Mouse (Mus musculus) embryo, embryonic 10.5 days (tissue): ENCODE results near the gene Ten1.
A peak's percentile ranks its signal among the peaks of the same experiment; 100 is the strongest.

ENCODE experiments used
- DNase-seq: peaks from one replicate; pipeline ENCODE4 v3.0.0-alpha.2; 2015; ENCODE audit warnings: low spot score

Ten1 gene

DNA sequence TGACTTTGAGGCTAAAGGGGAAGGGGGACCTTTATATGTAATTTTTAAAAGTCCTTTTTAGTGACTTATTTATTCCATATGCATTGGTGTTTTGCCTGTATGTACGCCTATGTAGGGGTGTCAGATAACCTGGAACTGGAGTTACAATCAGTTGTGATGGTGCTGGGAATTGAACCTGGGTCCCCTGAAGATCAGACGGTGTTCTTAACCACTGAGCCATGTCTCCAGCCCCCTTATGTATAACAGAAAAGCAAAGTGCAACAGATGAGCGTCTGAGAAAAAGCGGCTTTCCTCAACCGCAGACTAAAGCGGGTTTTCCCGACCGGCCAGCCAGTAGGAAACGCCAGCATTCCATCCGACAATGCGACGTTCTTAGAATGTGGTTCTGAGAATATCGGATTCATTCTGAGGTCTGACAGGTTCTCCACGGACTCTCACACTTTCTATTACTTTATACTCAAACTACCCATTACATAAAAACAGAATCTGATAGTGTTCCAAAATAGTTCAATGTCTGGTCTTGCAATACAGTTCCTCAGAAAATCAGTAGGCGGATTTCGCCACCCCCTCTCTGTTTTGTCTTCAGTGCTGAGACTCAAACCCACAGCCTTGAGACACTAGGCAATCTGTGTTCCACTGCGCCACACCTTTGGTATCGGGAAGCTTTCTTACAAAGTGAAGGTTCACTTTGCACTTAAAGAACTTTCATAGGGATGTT, 1.6 kb upstream of the Ten1 start:
- DNase-seq = no peak

DNA sequence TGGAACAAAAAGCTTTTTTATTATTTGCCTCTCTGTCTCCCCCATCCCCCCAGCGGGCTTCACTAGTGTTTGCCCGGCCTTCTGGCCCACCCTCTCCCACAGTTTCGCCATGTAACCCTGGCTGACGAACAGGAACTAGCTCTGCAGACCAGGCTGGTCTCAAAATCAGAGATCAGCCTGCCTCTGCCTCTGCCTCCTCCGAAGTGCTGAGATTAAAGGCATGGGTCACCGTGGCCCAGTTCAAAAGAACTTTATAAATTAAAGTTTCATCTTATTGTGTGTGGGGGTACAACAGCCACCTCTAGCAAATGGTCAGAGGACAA, 1.1 kb upstream of the Ten1 start:
- DNase-seq = no peak

DNA sequence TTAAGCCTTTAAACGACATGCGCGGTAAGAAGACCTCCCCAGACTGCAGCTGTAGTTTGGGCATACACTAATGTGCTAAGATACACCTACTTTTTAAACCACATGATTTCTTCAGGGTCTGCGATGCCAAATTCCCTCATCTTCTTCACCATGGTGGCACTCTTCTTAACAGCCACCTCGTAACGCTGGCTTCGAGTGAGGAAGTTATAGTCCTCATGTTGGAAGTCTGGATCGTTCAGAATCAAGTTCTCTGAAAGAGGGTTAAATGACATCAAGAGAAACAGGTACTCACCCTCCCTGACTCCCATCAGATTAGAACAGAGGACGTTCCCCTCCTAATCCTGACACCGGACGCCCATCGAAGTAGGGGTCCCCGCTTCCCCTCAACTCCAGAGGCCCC, 523 bp upstream of the Ten1 start:
- peak; percentile 17 for DNase-seq

DNA sequence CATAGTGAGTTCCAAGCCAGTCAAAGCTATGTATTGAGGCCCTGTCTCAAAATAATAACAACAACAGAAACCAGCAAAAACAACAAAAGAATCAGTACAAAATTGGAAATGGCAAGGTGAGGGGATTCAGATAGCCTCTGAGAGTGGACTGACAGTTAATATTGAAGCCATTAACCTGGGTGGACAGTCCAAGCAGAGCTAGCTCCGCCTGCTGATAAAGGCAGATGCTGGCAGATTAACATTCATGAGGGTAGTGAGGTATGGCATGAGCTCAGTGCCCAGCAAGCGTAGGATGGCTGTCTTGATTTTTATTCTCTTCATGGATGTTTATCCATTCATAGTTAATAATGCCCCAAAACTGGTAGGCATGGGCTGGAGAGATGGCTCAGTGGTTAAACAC, 2.5 kb downstream of the Ten1 start:
- no peak for DNase-seq

DNA sequence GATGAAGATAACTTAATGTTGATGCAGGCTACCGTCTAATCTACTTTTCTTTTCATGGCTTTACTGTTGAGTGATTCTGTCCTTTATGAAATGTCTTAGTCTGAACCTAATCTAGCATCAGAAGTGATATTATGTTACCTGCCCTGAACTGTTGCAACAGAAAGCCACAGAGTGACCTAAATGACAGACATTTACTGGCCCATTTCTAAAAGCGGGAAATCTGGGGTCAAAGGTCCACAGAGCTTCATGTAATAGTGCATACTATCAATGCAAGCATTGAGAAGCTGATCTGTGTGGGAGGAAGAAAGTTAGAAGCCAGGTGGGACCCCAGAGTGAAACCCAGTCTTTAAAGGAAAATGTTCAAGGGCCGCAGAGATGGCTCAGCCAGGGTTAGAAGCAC, 4.5 kb downstream of the Ten1 start:
- no peak for DNase-seq

DNA sequence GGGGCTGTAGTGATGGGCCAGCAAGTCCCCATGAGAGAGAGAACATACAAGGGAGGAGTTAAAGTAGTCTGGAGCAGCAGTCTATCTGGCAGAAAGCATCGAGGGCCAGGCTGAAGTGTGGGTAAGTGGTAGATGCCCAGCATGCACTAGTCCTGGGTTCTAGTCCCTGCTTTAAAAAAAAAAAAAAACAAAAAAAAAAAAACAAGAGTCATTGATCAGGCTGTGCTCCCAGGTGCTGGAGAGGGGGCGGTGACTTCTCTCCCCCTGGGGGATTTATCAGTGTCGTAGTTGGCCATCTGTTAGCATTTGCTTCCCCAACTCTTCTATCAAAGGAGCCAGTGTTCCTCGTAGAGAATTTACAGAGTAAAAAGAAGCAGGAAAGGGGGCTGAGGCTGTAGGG, 8.0 kb downstream of the Ten1 start:
- DNase-seq = no peak

DNA sequence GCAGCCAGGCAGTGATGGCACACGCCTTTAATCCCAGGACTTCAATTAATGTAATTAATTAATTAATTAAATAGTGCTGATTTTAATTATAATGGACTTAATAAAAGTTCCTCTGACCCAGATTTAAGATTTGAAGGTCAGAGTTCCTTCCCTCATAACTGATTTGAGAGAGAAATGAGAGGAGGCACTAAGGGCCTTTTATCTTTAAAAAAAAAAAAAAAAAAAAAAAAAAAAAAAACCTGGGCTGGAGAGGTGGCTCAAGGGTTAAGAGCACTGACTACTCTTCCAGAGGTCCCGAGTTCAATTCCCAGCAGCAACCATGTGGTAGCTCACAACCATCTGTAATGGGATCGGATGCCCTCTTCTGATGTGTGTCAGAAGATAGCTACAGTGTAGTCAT, 10.0 kb downstream of the Ten1 start:
- DNase-seq = no peak

DNA sequence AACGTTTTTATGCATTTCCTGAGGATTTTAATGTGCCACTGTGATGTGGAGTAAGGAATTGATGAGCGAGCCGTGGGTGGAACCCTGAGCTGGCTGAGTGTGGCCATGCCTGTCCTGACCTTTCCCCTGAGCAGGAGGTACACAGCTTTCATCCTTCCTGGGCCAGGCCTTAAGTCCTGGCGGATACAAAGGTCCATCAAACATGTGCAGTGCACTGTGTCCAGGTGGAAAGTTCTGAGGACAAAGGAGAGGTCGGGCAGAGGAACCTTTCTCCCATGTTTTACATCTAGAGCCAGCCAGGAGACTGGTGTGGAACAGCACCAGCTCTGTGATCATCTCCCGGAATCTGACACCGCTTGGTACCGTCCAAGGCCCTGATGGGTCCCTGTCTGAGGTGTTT, 10.6 kb downstream of the Ten1 start:
- DNase-seq = no peak

DNA sequence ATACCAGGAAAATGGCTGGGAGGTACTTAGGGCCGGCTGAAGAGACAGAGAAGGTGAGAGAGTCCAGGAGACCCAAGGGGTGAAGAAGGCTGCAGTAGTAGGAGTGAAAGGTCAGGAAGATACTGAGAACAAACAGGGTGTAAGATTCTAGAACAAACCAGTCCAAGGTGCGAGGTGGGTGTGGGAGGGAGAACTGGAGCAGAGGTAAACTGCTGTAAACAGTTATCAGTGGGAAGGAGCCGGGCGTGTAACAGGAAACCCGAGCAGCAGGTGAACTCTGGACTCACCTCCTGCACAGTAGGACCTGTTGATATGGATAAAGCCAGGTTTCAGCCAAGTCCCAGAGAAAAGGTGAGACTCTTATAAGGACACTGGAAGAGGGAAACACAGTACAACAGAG, 12.0 kb downstream of the Ten1 start:
- no peak for DNase-seq

DNA sequence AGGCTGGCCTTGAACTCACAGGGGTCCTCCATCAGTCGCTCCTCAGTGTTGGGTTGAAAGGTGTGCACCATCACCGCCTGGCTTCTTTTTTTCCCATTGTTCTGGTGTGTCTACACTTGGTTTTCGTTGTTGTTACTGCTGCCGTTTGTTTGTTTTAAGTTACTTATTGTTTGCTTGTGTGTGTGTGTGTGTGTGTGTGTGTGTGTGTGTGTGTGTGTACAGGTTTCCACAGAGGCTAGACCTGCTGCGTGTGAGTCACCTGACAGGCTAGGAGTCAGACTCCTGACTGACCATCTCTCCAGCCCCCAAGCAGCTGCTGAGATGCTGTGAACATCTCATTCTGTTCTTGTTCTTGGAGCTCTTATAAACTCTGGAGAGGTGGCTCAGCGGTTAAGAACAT, 14.2 kb downstream of the Ten1 start:
- no peak for DNase-seq

DNA sequence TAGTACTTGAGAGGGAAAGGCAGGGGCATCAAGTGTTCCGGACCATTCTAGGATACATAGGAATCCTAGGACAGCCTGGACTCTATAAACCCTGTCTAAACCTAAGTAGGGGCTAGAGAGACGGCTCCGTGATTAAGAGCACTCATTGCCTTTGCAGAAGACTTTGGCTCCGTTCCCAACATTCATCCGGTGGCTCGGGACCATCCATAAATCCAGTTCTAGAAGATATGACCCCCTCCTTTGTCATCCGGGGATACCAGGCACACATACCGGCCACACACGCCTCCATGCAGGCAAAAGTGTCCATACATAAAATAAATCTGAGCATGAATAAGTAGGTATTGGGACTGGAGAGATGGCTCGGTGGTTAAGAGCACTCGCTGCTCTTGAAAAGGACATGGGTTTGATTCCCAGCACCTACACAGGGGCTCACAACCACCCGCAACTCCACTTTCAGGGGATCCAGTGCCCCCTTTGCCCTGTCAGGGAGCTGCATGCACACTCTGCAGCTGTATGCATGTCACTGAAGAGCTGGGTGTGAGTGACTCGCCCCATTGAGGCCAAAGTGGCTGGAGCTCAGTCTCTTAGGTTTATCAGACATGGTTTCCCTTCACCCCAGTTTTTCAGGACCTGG, 15.3 kb downstream of the Ten1 start:
- no peak for DNase-seq

DNA sequence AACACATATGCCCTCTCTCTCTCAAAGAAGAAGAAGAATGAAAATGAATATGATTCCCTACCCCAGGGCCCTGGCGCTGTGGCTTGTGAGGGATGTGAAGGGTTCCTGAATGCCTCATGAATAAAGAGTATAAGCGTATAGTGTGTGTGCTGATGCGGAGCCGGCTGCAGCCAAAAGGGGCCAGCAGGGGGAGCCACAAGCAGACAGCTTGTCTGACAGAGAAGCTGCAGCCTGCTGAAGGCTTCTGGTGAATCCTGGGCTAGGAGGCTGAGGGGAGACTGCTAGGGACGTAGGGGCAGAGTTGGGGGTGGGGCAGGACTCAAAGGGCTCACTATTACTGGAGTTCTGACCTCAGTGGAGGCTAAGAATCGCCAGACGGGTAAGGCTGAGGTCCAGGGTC, 16.5 kb downstream of the Ten1 start:
- DNase-seq = peak; percentile 31

DNA sequence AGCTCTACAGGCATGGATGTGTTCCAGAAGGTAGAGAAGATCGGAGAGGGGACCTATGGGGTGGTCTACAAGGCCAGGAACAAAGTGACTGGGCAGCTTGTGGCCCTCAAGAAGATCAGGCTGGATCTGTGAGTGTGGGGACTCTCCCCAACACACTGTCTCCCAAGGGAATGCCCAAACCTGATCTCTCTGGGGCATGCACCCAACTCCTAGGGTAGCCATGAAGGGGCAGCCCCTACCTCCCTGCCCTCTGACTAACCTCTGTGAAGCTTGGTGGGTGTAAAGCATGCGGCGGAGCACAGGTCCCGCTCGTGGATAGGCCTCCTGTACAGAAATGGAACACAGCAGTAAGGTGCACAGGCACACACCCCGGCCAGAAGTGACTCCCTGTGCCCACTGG, 17.3 kb downstream of the Ten1 start:
- no peak for DNase-seq

DNA sequence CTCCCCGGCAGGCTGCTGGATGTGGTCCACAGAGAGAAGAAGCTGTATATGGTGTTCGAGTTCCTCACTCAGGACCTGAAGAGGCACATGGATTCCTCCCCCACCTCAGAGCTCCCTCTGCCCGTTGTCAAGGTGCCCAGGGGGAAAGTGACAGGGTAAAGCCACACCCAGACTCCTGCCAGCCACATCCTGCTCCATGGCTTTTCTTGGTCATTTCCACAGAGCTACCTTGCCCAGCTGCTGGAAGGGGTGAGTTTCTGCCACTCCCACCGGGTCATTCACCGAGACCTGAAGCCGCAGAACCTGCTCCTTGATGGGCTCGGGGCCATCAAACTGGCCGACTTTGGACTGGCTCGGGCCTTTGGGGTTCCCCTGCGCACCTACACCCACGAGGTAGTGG, 17.9 kb downstream of the Ten1 start:
- DNase-seq = no peak

DNA sequence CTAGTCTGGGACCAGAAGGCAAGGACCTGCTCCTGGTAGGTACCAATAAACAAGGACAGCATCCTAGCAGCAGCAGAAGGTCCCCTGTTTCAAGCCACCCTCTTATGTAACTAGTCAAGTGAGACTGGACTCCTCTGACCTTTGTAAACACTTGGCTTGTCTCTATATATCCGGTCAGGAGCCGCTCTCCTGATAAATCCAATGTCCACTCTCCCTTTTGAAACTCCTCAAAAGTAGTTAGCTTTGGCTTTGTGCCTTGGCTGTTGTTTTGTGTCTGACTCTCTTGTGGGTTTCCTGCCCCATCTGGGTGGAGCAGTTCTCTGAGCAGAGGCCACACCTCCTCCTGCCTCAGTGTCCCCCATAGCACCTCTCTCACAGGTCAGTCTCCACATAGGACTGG, 19.6 kb downstream of the Ten1 start:
- no peak for DNase-seq

DNA sequence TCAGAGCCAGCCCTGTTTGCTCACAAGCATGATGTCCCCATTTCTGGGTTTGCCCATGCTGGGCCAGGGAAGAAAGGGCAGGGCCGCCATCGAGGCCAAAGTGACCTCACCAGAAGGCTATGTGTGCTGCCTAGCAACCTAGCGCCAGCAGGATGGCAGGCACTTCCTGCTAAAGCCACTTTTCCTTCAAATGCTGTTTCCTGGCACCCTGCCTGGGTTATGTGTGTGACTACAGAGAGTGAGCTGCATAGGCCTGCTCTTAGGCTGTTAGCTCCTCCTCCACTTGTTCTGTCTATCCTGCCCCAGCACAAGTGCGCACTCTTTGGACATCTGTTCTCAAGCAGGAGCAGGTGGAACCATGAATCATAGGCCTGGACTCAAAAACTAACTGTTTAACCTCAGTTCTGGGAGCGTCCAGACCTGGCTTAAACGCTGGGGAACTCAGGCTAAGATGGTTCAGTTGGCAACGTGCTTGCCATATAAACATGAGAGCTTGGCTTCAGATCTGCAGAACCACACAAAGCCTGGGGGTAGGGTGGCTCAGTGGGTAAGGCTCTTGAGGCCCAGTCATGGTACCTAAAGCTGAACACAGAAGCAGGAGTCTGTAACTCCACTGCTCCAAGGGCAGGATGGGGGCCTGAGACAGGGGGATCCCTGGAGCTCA, 20.2 kb downstream of the Ten1 start:
- DNase-seq = peak; percentile 44

DNA sequence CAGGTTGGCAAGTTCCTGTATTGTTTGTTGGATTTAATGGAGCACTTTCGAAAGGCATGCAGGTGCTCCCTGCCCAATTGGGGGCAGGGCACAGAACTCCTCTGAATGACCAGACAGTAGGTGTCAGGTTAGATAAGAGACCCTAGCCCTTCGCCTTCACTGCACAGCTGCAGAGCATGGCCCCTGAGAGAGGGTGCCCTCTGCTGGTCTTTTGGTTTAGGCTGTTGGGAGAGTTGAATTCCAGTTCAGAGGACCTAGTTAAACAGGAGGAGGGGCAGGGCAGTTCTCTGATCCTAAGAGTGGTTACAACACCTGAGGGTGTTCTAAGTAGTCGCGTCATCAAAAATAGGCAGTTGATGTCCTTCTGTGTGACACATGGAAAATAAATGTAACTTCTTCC, 21.2 kb downstream of the Ten1 start:
- peak; percentile 86 for DNase-seq

DNA sequence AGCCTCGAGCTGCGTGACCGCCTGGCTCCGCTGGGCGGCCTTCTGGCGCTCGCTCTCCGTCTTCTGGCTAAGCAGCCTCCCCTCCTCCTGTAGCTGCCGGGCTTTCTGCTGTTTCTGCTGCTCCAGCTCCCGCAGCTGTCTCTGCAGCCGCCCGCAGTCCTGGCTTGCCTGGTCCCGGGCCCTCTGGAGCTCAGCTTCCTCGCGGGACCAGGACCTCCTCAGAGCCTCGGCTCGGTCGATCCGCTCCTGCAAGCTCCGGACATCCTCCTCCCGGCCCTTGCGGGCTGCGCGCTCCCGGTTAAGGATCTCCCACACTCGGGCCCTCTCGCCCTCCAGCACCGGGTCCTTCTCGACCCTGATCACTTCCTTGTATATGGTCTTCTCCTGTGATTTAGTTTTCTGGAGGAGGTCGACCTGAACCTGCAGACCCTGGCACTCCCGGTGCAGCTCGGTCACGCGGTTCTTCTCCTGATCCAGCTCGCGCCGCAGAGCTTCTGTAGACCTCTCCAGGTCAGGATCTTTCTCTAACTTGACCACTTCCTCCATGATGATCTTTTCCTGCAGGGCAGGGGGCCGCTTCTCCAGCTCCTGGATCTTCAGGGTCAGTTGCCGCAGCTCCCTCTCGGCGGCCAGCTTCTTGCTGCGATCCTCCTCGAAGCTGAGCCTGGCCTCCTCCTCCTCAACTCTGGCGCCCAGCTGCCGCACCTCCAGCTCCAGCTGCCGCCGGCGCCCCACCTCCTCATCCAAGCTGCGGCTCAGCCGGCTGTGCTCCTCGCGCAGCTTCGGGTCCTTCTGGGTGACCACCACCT, 23.5 kb downstream of the Ten1 start:
- DNase-seq = peak; percentile 51

DNA sequence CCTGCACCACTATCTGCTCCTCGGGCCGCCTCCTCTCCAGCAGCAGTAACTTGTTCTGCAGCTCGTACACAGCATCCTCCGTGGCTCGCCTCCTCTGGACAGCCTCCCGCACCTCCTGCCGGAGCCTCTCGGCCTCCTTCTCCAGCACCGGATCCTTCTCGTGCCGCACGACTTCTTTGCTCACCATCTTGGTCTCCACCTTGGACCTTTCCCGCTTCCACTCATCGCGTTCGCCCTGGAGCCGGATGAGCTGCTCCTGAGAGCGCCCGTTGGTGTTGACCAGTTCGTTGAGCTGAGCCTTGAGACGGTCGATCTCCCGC, 24.0 kb downstream of the Ten1 start:
- DNase-seq = no peak

DNA sequence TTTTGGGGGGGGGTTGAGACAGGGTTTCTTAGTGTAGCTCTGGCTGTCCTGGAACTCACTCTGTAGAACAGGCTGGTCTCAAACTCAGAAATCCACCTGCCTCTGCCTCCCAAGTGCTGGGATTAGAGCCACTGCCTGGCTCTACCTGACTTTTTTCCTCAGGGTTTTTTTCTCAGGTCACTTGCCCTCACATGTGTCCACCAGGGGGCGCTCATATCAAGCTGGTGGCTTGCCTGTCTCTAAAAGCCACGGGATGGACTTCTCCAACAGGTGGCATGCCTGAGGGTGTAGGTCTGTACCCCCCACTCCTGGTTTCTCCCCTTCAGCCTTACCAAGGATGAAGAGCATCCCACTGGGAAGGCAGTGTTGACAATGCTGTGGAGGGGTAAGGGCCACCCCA, 27.8 kb downstream of the Ten1 start:
- peak; percentile 90 for DNase-seq

DNA sequence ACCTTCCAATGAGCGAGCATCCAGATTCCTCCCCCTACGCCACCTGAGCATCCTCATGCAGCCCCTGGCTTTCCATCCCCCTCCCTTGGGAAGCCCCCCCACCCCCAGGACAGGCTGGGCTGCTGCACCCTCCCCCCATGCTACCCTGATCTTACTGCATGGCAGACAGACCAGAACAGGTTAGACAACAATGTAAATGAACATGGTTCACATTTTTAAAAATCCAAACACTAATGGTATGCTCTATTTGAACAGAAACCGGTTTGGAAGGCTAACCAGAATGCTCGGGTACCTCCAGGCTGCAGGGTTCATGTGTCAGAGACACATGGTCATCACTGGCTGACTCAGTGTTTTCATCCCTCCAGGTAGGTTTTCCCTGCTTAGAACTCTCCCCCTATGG, 30.0 kb downstream of the Ten1 start:
- no peak for DNase-seq

DNA sequence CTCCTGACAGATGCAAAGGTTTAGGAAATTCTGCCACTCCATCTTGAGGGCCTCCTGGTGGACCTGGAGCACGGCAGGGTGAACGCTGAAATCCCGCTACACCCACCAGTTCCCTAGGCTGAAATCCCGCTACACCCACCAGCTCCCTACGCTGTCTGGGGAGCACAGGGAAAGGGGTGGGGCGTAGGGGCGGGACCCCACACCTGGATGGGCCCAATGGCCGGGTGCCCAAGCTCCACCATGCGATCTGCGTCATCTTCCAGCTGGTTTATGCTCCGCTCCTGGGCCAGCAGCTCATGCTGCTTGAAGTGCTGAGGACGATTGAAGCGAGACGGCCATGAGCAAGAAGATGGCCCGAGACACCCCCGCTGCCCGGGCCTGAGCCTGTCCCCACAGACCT, 33.8 kb downstream of the Ten1 start:
- no peak for DNase-seq

DNA sequence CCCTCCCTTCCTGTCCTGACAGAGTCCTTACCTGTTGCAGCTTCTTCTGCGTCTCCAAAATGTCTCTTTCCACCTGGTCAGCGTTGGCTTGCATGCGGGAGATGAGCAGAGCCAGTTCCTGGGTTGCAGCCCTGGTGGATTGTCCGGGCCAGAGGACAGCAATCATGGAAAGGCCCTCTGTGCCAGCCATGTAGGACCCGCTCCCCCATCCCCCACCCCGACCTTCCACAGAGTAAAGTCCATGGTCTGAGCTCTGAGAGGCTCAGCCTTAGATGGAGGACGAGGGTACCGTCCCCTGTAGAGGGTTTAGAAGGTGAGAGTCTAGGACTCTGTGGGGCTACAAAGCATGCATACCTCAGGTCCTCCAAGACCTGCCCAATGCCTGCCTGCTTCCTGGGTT, 36.2 kb downstream of the Ten1 start:
- no peak for DNase-seq
